Mouse (Mus musculus) gastrocnemius, adult 8-10 months (tissue): ENCODE measurements around the gene Ppih. TPM values are rescaled to one million over a fixed set of nuclear protein-coding genes. Genes with fewer than 3 reads are reported as not detected.

Source experiments
- total RNA-seq, 4 experiments: library from RNA; stranded (reverse); gene quantifications; 2 replicates each; pipeline ENCODE4 v1.2.4; 2022

Gene Ppih
- total RNA-seq, 4 experiments from 2014 or later, result 6.3 to 10.0 (median 7.4) TPM

Other genes with a start within 250 kb of the Ppih start
- 1 to 10 TPM; 4.6 to 9.8 (median 5.3) TPM for gene Slc2a1, start 211.8 kb downstream of the Ppih start, total RNA-seq
- 10 to 100 TPM; 15.2 to 18.5 (median 16.8) TPM for gene Zfp691, start 146.4 kb downstream of the Ppih start, total RNA-seq
- gene Ermap, start 130.5 kb downstream of the Ppih start, total RNA-seq, result not detected
- gene Svbp, start 125.2 kb downstream of the Ppih start, total RNA-seq, result 10 to 100 TPM in 2 of 4 experiments, 1 to 10 TPM in 2; 8.7 to 12.2 (median 10.1) TPM
- gene Tmem269, start 102.3 kb downstream of the Ppih start, total RNA-seq, result under 1 TPM in 1 of 4 experiments, not detected in 3; 0.24 TPM
- gene AU022252, start 87.8 kb downstream of the Ppih start, total RNA-seq, result 10 to 100 TPM; 29.7 to 35.6 (median 31.5) TPM
- 10 to 100 TPM; 10.6 to 12.0 (median 11.1) TPM for gene P3h1, start 87.6 kb downstream of the Ppih start, total RNA-seq
- gene Cldn19, start 65.1 kb downstream of the Ppih start, total RNA-seq, result 1 to 10 TPM in 2 of 4 experiments, under 1 TPM in 2; 0.46 to 1.1 (median 0.95) TPM
- gene Ybx1, start 25.9 kb downstream of the Ppih start, total RNA-seq, result 100 to 1,000 TPM; 604 to 694 (median 660) TPM
- under 1 TPM in 1 of 4 experiments, not detected in 3; 0.29 TPM for gene Ccdc30, start 95.0 kb upstream of the Ppih start, total RNA-seq
- gene Ppcs, start 101.9 kb upstream of the Ppih start, total RNA-seq, result 1 to 10 TPM; 3.7 to 6.7 (median 4.8) TPM
- gene Zmynd12, start 102.3 kb upstream of the Ppih start, total RNA-seq, result not detected
- not detected for gene Rimkla, start 172.1 kb upstream of the Ppih start, total RNA-seq
- 10 to 100 TPM; 30.0 to 33.6 (median 31.3) TPM for gene Foxj3, start 216.5 kb upstream of the Ppih start, total RNA-seq
- gene Frg2f1, start 219.0 kb upstream of the Ppih start, total RNA-seq, result 1 to 10 TPM; 3.6 to 4.9 (median 4.4) TPM